Mouse (Mus musculus): ENCODE data around the gene Tnrc18. TPM values are rescaled to one million over a fixed set of nuclear protein-coding genes. Genes with fewer than 3 reads are reported as not detected.

The Tnrc18 gene
- polyA plus RNA-seq, 1 experiment: 29.3 TPM

DNA sequence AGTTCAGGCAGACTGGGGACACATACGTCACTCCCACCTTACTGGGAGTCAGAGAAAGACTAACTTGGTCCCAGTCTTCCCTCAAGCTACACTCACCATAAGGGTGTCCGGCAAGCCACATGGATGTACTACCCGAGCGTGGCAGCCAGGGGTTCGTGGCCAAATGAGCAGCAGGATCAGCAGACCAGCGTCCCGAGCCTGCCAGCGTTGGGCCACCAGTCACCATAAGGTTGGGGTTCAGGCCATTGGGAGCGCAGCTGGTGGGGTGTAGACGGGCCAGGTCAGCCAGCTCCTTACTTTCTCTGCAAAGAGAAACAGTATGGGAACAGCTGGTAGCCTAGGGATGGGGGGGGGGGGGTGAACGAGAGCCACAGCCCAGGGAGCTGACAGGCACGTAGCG, 41.4 kb downstream of the Tnrc18 start:
- no peak for DNase-seq
- H3K27ac ChIP-seq (ENCODE audit: insufficient read depth, low read length): no peak overlapping the region
- no peak overlapping the region for H3K4me3 ChIP-seq (replicated peaks; ENCODE audit: insufficient read depth, low read depth, low read length)
- H3K4me1 ChIP-seq (ENCODE audit: control insufficient read depth, insufficient read depth, low read length): peaks cover 23% of the 10 kb centered on the region
- no peaks in the 10 kb centered on the region for H3K27me3 ChIP-seq (ENCODE audit: control insufficient read depth, insufficient read depth, low read length)
- TF ChIP-seq POLR2A (IDR thresholded peaks at IDR 0.05; ENCODE audit: borderline replicate concordance, insufficient read depth, low read length) (no peak), CTCF (IDR thresholded peaks at IDR 0.05; ENCODE audit: borderline replicate concordance, insufficient read depth, low read depth, low read length) (no peak)
- 31% methylated on average over 13 of the region's 13 CpGs for WGBS

DNA sequence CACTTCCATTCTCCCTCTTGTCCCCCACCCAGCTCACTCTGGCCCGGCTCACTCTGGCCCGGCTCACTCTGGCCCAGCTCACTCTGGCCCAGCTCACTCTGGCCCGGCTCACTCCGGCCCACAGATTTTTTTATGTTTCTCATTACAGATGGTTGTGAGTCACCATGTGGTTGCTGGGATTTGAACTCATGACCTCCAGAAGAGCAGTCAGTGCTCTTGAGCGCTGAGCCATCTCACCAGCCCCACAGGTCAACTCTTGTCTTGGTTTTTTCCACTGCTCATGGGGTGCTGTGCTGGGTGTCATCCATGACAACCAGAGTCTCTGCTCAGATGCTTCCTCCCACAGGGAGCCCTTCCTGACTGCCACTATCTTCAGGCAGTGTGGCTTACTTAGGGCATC, 42.7 kb downstream of the Tnrc18 start:
- no peak for DNase-seq
- TF ChIP-seq POLR2A (IDR thresholded peaks at IDR 0.05; ENCODE audit: borderline replicate concordance, insufficient read depth, low read length) (no peak), CTCF (IDR thresholded peaks at IDR 0.05; ENCODE audit: borderline replicate concordance, insufficient read depth, low read depth, low read length) (no peak)
- H3K27ac ChIP-seq (ENCODE audit: insufficient read depth, low read length): no peak overlapping the region
- H3K27me3 ChIP-seq (ENCODE audit: control insufficient read depth, insufficient read depth, low read length): no peaks in the 10 kb centered on the region
- H3K4me3 ChIP-seq (replicated peaks; ENCODE audit: insufficient read depth, low read depth, low read length): no peak overlapping the region
- 78% methylated on average over 5 of the region's 5 CpGs for WGBS
- H3K4me1 ChIP-seq (ENCODE audit: control insufficient read depth, insufficient read depth, low read length): peaks cover 14% of the 10 kb centered on the region

DNA sequence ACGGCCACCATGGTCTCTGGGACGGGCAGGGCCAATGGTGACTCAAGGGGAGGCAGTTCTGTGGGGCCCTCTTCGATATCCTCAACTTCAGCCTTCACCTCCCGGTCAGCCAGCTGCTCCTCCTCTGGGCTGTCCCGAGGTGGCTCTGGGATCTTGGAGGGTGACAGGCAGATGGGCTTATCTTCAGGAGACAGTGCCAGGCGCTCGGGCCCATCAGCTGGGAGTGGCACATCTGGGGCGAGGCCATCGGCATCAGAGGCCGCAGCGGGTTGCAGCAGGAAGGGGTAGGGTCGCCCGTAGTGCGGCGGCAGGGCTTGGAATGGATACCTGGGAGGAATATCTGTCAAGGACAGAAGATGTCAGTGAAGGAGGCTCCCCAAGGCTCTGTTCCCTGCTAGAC, 45.5 kb downstream of the Tnrc18 start:
- H3K27me3 ChIP-seq (ENCODE audit: control insufficient read depth, insufficient read depth, low read length): no peaks in the 10 kb centered on the region
- peaks cover 8% of the 10 kb centered on the region for H3K4me1 ChIP-seq (ENCODE audit: control insufficient read depth, insufficient read depth, low read length)
- no peak for DNase-seq
- TF ChIP-seq POLR2A (IDR thresholded peaks at IDR 0.05; ENCODE audit: borderline replicate concordance, insufficient read depth, low read length) (no peak), CTCF (IDR thresholded peaks at IDR 0.05; ENCODE audit: borderline replicate concordance, insufficient read depth, low read depth, low read length) (no peak)
- WGBS: 85% methylated on average over 15 of the region's 15 CpGs
- H3K27ac ChIP-seq (ENCODE audit: insufficient read depth, low read length): no peak overlapping the region
- H3K4me3 ChIP-seq (replicated peaks; ENCODE audit: insufficient read depth, low read depth, low read length): no peak overlapping the region

DNA sequence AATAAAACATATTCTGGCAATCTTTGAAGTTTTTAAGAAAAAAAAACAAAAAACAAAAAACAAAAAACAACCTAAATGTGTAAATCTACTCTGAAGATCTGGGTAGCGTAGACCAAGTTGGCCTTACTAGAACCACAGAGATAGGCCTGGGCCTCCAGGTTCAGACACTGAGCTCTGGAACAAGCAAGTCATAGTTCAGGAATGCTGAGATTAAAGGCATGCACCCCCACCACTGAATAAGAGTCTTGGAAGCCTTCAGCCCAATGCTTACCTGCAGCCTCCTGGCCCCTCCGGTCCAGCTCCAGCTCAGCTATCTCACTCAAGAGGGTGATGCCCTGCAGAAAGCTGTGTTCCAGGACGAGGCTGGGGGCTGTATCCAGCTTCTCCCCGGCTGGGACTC, 46.4 kb downstream of the Tnrc18 start:
- TF ChIP-seq CTCF (IDR thresholded peaks at IDR 0.05; ENCODE audit: borderline replicate concordance, insufficient read depth, low read depth, low read length) (no peak), POLR2A (IDR thresholded peaks at IDR 0.05; ENCODE audit: borderline replicate concordance, insufficient read depth, low read length) (no peak)
- peaks cover 4% of the 10 kb centered on the region; the same call in 1 of the 2 replicates for H3K4me1 ChIP-seq (ENCODE audit: control insufficient read depth, insufficient read depth, low read length)
- no peak overlapping the region for H3K4me3 ChIP-seq (replicated peaks; ENCODE audit: insufficient read depth, low read depth, low read length)
- no peak for DNase-seq
- 82% methylated on average over 4 of the region's 4 CpGs for WGBS
- H3K27ac ChIP-seq (ENCODE audit: insufficient read depth, low read length): no peak overlapping the region
- H3K27me3 ChIP-seq (ENCODE audit: control insufficient read depth, insufficient read depth, low read length): no peaks in the 10 kb centered on the region

DNA sequence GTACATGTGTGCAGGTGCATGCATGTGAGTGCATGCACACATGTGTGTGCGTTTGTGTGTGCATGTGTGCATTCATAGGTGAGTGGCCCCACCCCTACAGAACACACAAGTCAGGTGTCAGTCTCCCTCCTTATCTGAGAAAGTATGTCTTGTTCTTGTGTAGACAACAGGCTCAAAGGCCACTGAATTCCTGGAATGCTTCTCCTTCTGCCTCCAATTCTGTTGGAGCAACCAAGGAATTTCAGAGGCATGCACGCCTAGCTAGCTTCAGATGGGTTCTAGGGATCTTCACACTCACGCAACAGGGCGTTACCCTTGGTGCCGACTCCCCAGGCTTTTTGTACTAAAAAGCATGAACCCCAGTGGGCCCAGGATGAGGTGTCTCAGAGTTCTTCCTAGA, 47.8 kb downstream of the Tnrc18 start:
- no peak for DNase-seq
- Histone ChIP-seq H3K27me3 (ENCODE audit: control insufficient read depth, insufficient read depth, low read length) (no peaks in the 10 kb centered on the region), H3K4me3 (replicated peaks; ENCODE audit: insufficient read depth, low read depth, low read length) (no peak overlapping the region), H3K27ac (ENCODE audit: insufficient read depth, low read length) (no peak overlapping the region), H3K4me1 (ENCODE audit: control insufficient read depth, insufficient read depth, low read length) (peaks cover 4% of the 10 kb centered on the region; the same call in 1 of the 2 replicates)
- TF ChIP-seq CTCF (IDR thresholded peaks at IDR 0.05; ENCODE audit: borderline replicate concordance, insufficient read depth, low read depth, low read length): no peak
- TF ChIP-seq POLR2A (IDR thresholded peaks at IDR 0.05; ENCODE audit: borderline replicate concordance, insufficient read depth, low read length): no peak
- WGBS: 76% methylated on average over 5 of the region's 5 CpGs

DNA sequence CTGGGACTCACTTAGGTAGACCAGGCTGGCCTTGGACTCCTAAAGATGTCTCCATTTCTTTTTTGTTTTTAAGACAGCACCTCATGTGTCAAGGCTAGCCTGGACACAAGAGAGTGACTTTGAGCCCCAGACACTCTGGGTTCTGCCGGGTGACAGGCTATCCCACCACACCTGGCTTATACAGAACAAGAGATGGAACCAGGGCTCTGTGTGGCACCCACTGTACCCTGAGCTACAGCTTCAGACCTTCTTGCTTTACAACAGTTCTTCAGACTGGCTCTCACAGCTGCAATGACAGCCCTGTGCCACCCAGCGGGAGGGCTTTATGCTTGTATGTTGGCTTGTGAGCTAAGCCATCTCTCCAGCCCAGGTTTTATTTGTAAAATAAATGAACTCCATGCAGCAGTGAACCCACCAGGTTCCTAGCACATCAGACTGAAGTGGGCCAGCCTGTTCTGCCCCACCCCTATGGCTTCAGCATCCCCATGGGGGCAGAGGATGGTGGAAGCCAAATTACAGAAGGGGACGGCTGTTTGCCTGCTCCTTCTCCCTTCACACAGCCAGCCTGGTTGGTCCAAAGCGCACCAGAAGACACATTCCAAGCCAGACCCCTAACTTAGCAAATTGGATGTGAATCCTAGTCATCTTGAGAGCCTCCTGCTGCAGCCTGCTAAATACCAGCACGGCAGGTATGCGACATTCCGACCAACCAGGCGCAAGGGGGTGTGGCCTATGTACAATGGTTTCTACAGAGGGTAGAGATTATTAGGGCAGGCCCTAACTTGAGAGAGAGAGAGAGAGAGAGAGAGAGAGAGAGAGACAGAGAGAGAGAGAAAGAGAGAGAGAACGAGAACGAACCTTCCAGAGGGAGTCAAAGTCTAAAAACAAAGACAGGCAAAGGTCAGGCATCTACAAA, 48.9 kb downstream of the Tnrc18 start:
- no peak for TF ChIP-seq CTCF (IDR thresholded peaks at IDR 0.05; ENCODE audit: borderline replicate concordance, insufficient read depth, low read depth, low read length)
- TF ChIP-seq POLR2A (IDR thresholded peaks at IDR 0.05; ENCODE audit: borderline replicate concordance, insufficient read depth, low read length): no peak
- no peaks in the 10 kb centered on the region for H3K27me3 ChIP-seq (ENCODE audit: control insufficient read depth, insufficient read depth, low read length)
- peaks cover 4% of the 10 kb centered on the region; the same call in 1 of the 2 replicates for H3K4me1 ChIP-seq (ENCODE audit: control insufficient read depth, insufficient read depth, low read length)
- no peak overlapping the region for H3K27ac ChIP-seq (ENCODE audit: insufficient read depth, low read length)
- 59% methylated on average over 10 of the region's 10 CpGs for WGBS
- H3K4me3 ChIP-seq (replicated peaks; ENCODE audit: insufficient read depth, low read depth, low read length): no peak overlapping the region
- DNase-seq: no peak

DNA sequence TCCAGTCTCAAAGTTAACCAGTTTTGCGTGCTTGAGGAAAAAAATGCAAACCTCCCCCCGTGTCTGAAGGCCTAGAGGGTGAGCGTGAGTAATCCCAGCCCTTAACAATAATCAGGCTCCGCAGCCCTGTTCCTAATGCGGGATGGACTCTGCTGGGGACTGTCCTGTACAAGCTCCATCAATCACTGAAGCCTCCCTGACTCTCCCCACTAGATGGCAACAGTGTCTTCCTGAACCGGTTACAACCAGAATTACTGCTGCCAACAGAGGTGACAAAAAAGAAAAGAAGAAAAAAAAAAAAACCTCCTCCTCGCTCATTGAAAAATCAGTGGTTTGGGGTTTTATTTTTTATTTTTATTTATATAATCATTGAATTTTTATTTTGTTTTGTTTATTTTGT, 49.5 kb downstream of the Tnrc18 start:
- no peak for TF ChIP-seq POLR2A (IDR thresholded peaks at IDR 0.05; ENCODE audit: borderline replicate concordance, insufficient read depth, low read length)
- peak; percentile 81 for TF ChIP-seq CTCF (IDR thresholded peaks at IDR 0.05; ENCODE audit: borderline replicate concordance, insufficient read depth, low read depth, low read length)
- WGBS: 11% methylated on average over 7 of the region's 7 CpGs
- DNase-seq: peak; percentile 84
- Histone ChIP-seq H3K4me3 (replicated peaks; ENCODE audit: insufficient read depth, low read depth, low read length) (no peak overlapping the region), H3K4me1 (ENCODE audit: control insufficient read depth, insufficient read depth, low read length) (peaks cover 4% of the 10 kb centered on the region; the same call in 1 of the 2 replicates), H3K27ac (ENCODE audit: insufficient read depth, low read length) (no peak overlapping the region), H3K27me3 (ENCODE audit: control insufficient read depth, insufficient read depth, low read length) (no peaks in the 10 kb centered on the region)

DNA sequence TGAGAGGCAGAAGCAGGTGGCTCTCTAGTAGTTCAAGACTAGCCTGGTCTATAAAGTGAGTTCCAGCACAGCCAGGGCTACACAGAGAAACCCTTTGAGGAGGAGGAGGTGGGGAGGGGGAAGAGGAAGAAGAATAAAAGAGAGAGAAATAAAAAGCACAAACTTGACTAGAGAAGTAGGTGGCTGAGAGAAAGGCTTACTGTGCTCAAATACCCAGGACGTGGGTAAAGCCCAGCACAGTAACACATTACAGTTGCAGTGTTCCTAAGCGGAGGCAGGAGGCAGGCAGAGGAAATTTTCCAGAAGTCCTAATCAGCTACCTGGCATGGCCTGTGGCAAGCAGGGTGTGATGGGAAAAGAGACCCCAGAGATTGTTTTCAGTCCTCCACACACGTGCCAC, 50.8 kb downstream of the Tnrc18 start:
- no peak for DNase-seq
- no peak overlapping the region for H3K4me3 ChIP-seq (replicated peaks; ENCODE audit: insufficient read depth, low read depth, low read length)
- 83% methylated on average over 3 of the region's 3 CpGs for WGBS
- no peaks in the 10 kb centered on the region for H3K27me3 ChIP-seq (ENCODE audit: control insufficient read depth, insufficient read depth, low read length)
- no peak overlapping the region for H3K27ac ChIP-seq (ENCODE audit: insufficient read depth, low read length)
- H3K4me1 ChIP-seq (ENCODE audit: control insufficient read depth, insufficient read depth, low read length): peaks cover 6% of the 10 kb centered on the region; the same call in 1 of the 2 replicates
- TF ChIP-seq CTCF (IDR thresholded peaks at IDR 0.05; ENCODE audit: borderline replicate concordance, insufficient read depth, low read depth, low read length): no peak
- no peak for TF ChIP-seq POLR2A (IDR thresholded peaks at IDR 0.05; ENCODE audit: borderline replicate concordance, insufficient read depth, low read length)
